Mouse (Mus musculus): ENCODE measurements around the gene Rmdn3. TPM values are rescaled to one million over a fixed set of nuclear protein-coding genes. Genes with fewer than 3 reads are reported as not detected.

Rmdn3 gene
- polyA plus RNA-seq, 1 experiment, result 21.8 TPM

DNA sequence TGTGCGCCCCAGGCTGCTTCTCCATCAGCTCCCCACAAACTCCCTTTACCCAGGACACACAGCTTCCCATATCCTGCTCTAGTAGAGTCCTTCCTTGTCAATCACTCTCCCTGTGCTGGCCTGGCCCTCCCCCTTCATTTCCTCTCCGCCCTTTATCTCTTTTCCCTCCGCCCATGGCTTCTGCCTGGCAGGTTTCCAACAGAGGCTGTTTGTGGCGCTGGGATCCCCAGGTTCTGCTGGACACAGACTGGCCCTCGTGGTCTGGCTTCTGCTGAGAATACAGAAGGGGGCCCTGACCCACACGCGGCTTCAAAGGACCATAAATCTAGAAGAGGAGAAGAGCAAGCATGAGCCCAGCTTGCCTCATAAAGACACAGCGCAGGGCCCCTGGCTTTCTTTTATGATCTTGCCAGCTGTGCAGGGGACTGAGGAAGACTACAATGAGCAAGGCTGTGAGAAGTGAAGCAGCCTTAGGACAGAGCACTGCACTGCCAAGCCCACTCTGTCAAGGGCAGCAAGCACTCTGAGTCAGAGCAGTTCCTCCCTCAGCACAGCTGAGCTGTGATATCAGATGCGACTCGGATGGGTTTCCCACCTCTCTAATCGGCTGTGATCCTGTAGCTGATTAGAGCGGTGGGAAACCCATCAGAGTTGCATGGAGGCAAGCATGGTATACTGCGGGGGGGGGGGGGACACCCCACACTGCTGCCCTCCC, 16.2 kb upstream of the Rmdn3 start:
- peak overlapping the region; percentile 27 for H3ac ChIP-seq (ENCODE audit: control insufficient read depth, insufficient read length, low read depth)
- peaks cover 21% of the 10 kb centered on the region for H3K79me2 ChIP-seq (ENCODE audit: control insufficient read depth, insufficient read depth)
- H3K4me3 ChIP-seq (ENCODE audit: insufficient read depth, poor library complexity, severe bottlenecking), result no peak overlapping the region
- TF ChIP-seq USF1 (IDR thresholded peaks at IDR 0.05; ENCODE audit: low read depth) (no peak), MYOD1 (IDR thresholded peaks at IDR 0.05; ENCODE audit: control insufficient read depth, insufficient read length, low read depth) (peak; percentile 59), MYOG (IDR thresholded peaks at IDR 0.05; ENCODE audit: control insufficient read depth, extremely low read depth, insufficient read length) (no peak), MAX (IDR thresholded peaks at IDR 0.05) (no peak), CTCF (IDR thresholded peaks at IDR 0.05; ENCODE audit: control insufficient read depth, insufficient read depth, insufficient read length) (no peak)
- H3K36me3 ChIP-seq (ENCODE audit: control insufficient read depth, insufficient read depth), result peaks cover 2% of the 10 kb centered on the region
- H3K27me3 ChIP-seq (ENCODE audit: control insufficient read depth, insufficient read depth, insufficient read length), result no peaks in the 10 kb centered on the region
- peaks cover 9% of the 10 kb centered on the region for H3K79me3 ChIP-seq (ENCODE audit: low read depth)

- Histone ChIP-seq H3K27me3 (ENCODE audit: control insufficient read depth, insufficient read depth, insufficient read length) (no peaks in the 10 kb centered on the region), H3K4me3 (ENCODE audit: insufficient read depth, poor library complexity, severe bottlenecking) (no peak overlapping the region), H3K79me2 (ENCODE audit: control insufficient read depth, insufficient read depth) (peaks cover 20% of the 10 kb centered on the region), H3K79me3 (ENCODE audit: low read depth) (peaks cover 9% of the 10 kb centered on the region), H3ac (ENCODE audit: control insufficient read depth, insufficient read length, low read depth) (no peak overlapping the region), H3K36me3 (ENCODE audit: control insufficient read depth, insufficient read depth) (no peaks in the 10 kb centered on the region)
- TF ChIP-seq FOSL1 (IDR thresholded peaks at IDR 0.05; ENCODE audit: insufficient read depth, low read length, poor library complexity, severe bottlenecking) (no peak), MAX (IDR thresholded peaks at IDR 0.05) (no peak), CEBPB (IDR thresholded peaks at IDR 0.05; ENCODE audit: low read depth) (no peak), USF1 (IDR thresholded peaks at IDR 0.05; ENCODE audit: low read depth) (no peak), CTCF (IDR thresholded peaks at IDR 0.05; ENCODE audit: control insufficient read depth, insufficient read depth, insufficient read length) (no peak), MYOG (IDR thresholded peaks at IDR 0.05; ENCODE audit: control insufficient read depth, extremely low read depth, insufficient read length) (no peak), MYOD1 (IDR thresholded peaks at IDR 0.05; ENCODE audit: control insufficient read depth, insufficient read length, low read depth) (no peak)
Observed at GRCm38 (mm10) chr2:119172446-119172845, 15.6 kb upstream of the Rmdn3 start.

- H3K79me3 ChIP-seq (ENCODE audit: low read depth), result peaks cover 4% of the 10 kb centered on the region
- H3K36me3 ChIP-seq (ENCODE audit: control insufficient read depth, insufficient read depth), result no peaks in the 10 kb centered on the region
- H3K79me2 ChIP-seq (ENCODE audit: control insufficient read depth, insufficient read depth), result peaks cover 11% of the 10 kb centered on the region
- H3K4me3 ChIP-seq (ENCODE audit: insufficient read depth, poor library complexity, severe bottlenecking), result no peak overlapping the region
- TF ChIP-seq MYOD1 (IDR thresholded peaks at IDR 0.05; ENCODE audit: control insufficient read depth, insufficient read length, low read depth) (peak; percentile 95), CEBPB (IDR thresholded peaks at IDR 0.05; ENCODE audit: low read depth) (peak; percentile 12), MAX (IDR thresholded peaks at IDR 0.05) (peak; percentile 38), MYOG (IDR thresholded peaks at IDR 0.05; ENCODE audit: control insufficient read depth, extremely low read depth, insufficient read length) (no peak), USF1 (IDR thresholded peaks at IDR 0.05; ENCODE audit: low read depth) (no peak)
- no peak overlapping the region for H3ac ChIP-seq (ENCODE audit: control insufficient read depth, insufficient read length, low read depth)
- no peaks in the 10 kb centered on the region for H3K27me3 ChIP-seq (ENCODE audit: control insufficient read depth, insufficient read depth, insufficient read length)
Observed at GRCm38 (mm10) chr2:119171574-119171973, 14.7 kb upstream of the Rmdn3 start.

DNA sequence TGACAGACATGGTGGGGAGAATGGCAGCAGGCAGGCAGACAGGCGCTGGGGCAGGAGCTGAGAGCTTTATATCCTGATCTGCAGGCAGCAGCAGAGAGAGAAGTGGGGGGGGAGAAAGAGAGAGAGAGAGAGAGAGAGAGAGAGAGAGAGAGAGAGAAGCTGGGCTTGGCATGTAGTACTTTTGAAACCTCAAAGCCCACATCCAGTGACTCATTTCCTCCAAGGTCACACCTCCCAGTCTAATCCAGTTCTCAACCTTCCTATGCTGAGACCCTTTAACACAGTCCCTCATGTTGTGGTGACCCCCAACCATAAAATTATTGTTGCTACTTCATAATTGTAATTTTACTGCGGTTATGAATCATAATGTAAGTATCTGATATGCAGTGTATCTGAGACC, 13.4 kb upstream of the Rmdn3 start:
- Histone ChIP-seq H3K4me3 (ENCODE audit: insufficient read depth, poor library complexity, severe bottlenecking) (no peak overlapping the region), H3K36me3 (ENCODE audit: control insufficient read depth, insufficient read depth) (no peaks in the 10 kb centered on the region), H3K79me2 (ENCODE audit: control insufficient read depth, insufficient read depth) (no peaks in the 10 kb centered on the region), H3K79me3 (ENCODE audit: low read depth) (no peaks in the 10 kb centered on the region), H3ac (ENCODE audit: control insufficient read depth, insufficient read length, low read depth) (no peak overlapping the region), H3K27me3 (ENCODE audit: control insufficient read depth, insufficient read depth, insufficient read length) (no peaks in the 10 kb centered on the region)
- TF ChIP-seq FOSL1 (IDR thresholded peaks at IDR 0.05; ENCODE audit: insufficient read depth, low read length, poor library complexity, severe bottlenecking) (peak; percentile 61), MAX (IDR thresholded peaks at IDR 0.05) (peak; percentile 46), MYOD1 (IDR thresholded peaks at IDR 0.05; ENCODE audit: control insufficient read depth, insufficient read length, low read depth) (no peak)

DNA sequence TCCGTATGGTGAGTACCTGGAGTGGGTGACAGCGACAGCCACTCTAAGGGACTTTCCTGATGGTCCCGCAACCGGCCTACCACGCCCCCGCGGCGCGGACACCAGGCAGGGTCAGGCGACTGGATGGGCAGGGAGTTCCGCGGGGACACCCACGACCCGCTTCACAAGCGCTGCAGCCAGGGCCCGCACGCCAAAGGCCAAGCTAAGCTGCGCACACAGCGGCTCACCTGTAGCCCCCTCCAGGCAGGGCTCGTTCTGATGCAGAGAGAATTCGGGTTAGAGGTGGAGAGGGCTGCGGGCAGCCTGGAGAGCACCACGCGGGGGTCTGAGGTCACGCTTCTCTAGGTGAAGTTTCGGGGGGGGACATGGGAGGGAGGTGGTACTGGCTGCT, 11.0 kb upstream of the Rmdn3 start:
- Histone ChIP-seq H3K27me3 (ENCODE audit: control insufficient read depth, insufficient read depth, insufficient read length) (no peaks in the 10 kb centered on the region), H3K79me2 (ENCODE audit: control insufficient read depth, insufficient read depth) (no peaks in the 10 kb centered on the region), H3ac (ENCODE audit: control insufficient read depth, insufficient read length, low read depth) (peak overlapping the region; percentile 73), H3K36me3 (ENCODE audit: control insufficient read depth, insufficient read depth) (no peaks in the 10 kb centered on the region), H3K79me3 (ENCODE audit: low read depth) (no peaks in the 10 kb centered on the region), H3K4me3 (ENCODE audit: insufficient read depth, poor library complexity, severe bottlenecking) (peak overlapping the region; percentile 75)
- TF ChIP-seq MYOD1 (IDR thresholded peaks at IDR 0.05; ENCODE audit: control insufficient read depth, insufficient read length, low read depth) (no peak), MYOG (IDR thresholded peaks at IDR 0.05; ENCODE audit: control insufficient read depth, extremely low read depth, insufficient read length) (no peak), MAX (IDR thresholded peaks at IDR 0.05) (no peak), CTCF (IDR thresholded peaks at IDR 0.05; ENCODE audit: control insufficient read depth, insufficient read depth, insufficient read length) (no peak), FOSL1 (IDR thresholded peaks at IDR 0.05; ENCODE audit: insufficient read depth, low read length, poor library complexity, severe bottlenecking) (no peak), USF1 (IDR thresholded peaks at IDR 0.05; ENCODE audit: low read depth) (no peak), CEBPB (IDR thresholded peaks at IDR 0.05; ENCODE audit: low read depth) (no peak)
